30 mouse cellular contexts compared by ENCODE assay signal in the genomic region with DNA sequence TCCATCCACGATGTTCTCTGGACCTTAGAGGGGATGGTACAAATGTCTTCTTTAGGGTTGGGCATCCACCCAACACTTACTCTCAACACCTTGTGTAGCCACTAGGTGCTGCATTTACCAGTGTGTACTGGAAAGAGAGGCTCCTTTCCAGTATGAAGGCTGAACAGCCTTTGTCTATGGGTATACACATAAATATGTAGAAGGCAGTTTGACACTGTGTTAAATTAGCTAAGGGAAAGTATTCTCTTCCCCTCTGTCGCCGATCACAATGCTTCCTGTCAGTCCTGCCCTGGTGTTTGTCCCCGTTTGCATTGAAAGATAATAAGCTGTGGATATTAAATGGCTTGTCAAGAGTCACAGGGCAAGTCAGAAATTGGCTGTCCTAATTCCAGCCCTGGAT.
A peak's percentile ranks its signal among the peaks of the same experiment; 100 is the strongest.
DNase-seq lines count a peak whose midpoint lies in the region; ATAC-seq and TF ChIP-seq lines count a peak whose summit lies in the region.
"Had no signal": no experiment of that assay in that cellular context is flagged by ENCODE, and none has a peak within 500 bp of the region (broad histone marks: within the 10 kb centered on the region; RNA-seq: fewer than 3 reads in every experiment).

No protein-coding gene starts in this region.

- dilution Hi-C loops in CH12.LX (cut with MboI; ENCODE audit: extremely low pct_ligation_motif_present, extremely low pct_unique_long_range_greater_than_20kb, low sequenced_read_pairs): no loop called here

- in situ Hi-C loops in CH12.LX (cut with MboI; ENCODE audit: low pct_ligation_motif_present, low pct_unique_long_range_greater_than_20kb, low sequenced_read_pairs): no loop called here

- H3K4me1 ChIP-seq in forebrain, embryonic 13.5 days: no peaks in the 10 kb centered on the region
- H3K4me1 ChIP-seq in forebrain, embryonic 10.5 days: no peaks in the 10 kb centered on the region
- H3K4me1 ChIP-seq in heart, embryonic 15.5 days (replicated peaks): peaks cover 4% of the 10 kb centered on the region; the same call in 1 of the 2 replicates
- no peaks in the 10 kb centered on the region for H3K4me1 ChIP-seq in hindbrain, postnatal 0 days (ENCODE audit: insufficient read depth, low read length)
- H3K4me1 ChIP-seq in hindbrain, embryonic 16.5 days (ENCODE audit: control insufficient read depth, insufficient read depth, low read depth, low read length): peaks cover 4% of the 10 kb centered on the region; the same call in 1 of the 2 replicates
- no peaks in the 10 kb centered on the region for H3K4me1 ChIP-seq in CH12.LX (ENCODE audit: control insufficient read depth in 1 of 2, insufficient read depth in 2 of 2)
- H3K4me1 ChIP-seq: midbrain, embryonic 10.5 days; neural tube, embryonic 12.5 days had no signal

- H3K27ac ChIP-seq in forebrain, embryonic 13.5 days: no peak overlapping the region
- no peak overlapping the region for H3K27ac ChIP-seq in forebrain, embryonic 10.5 days
- peak overlapping the region; percentile 21; the same call in 1 of the 2 replicates for H3K27ac ChIP-seq in heart, embryonic 15.5 days
- no peak overlapping the region for H3K27ac ChIP-seq in hindbrain, postnatal 0 days
- H3K27ac ChIP-seq in hindbrain, embryonic 16.5 days (ENCODE audit: low read depth, low read length): no peak overlapping the region
- H3K27ac ChIP-seq in CH12.LX (ENCODE audit: insufficient read depth, low read depth): no peak overlapping the region
- H3K27ac ChIP-seq: liver, embryonic 14.5 days; midbrain, embryonic 10.5 days; neural tube, embryonic 12.5 days; stomach, postnatal 0 days had no signal

- H3K79me2 ChIP-seq in CH12.LX (replicated peaks; ENCODE audit: control insufficient read depth, extremely low read depth, insufficient read depth, poor library complexity, severe bottlenecking): no peaks in the 10 kb centered on the region

- 68% methylated on average over 4 of the region's 4 CpGs for WGBS in forebrain, embryonic 13.5 days
- WGBS in forebrain, embryonic 10.5 days: 83% methylated on average over 4 of the region's 4 CpGs
- 38% methylated on average over 4 of the region's 4 CpGs for WGBS in heart, embryonic 15.5 days
- 27% methylated on average over 4 of the region's 4 CpGs for WGBS in hindbrain, postnatal 0 days
- WGBS in hindbrain, embryonic 16.5 days: 26% methylated on average over 4 of the region's 4 CpGs

- H3K4me3 ChIP-seq in forebrain, embryonic 13.5 days: no peak overlapping the region
- no peak overlapping the region for H3K4me3 ChIP-seq in forebrain, embryonic 10.5 days
- no peak overlapping the region for H3K4me3 ChIP-seq in heart, embryonic 15.5 days
- no peak overlapping the region for H3K4me3 ChIP-seq in hindbrain, postnatal 0 days (ENCODE audit: low read length)
- no peak overlapping the region for H3K4me3 ChIP-seq in hindbrain, embryonic 16.5 days (ENCODE audit: low read length)
- H3K4me3 ChIP-seq in CH12.LX (replicated peaks in 1 of 3; ENCODE audit: low read depth in 2 of 3, low read length in 2 of 3, poor library complexity in 1 of 3): no peak overlapping the region
- H3K4me3 ChIP-seq: embryonic facial prominence, embryonic 12.5 days; midbrain, embryonic 10.5 days; neural tube, embryonic 12.5 days had no signal

- TF ChIP-seq POLR2A in CH12.LX (IDR thresholded peaks at IDR 0.05; ENCODE audit: low read depth, low read length): no peak

- ATAC-seq in forebrain, embryonic 13.5 days: peak; percentile 62
- no peak for ATAC-seq in heart, embryonic 15.5 days (replicated peaks; ENCODE audit: insufficient number of reproducible peaks, insufficient read depth, low FRiP score, low read depth)
- ATAC-seq in hindbrain, postnatal 0 days: no peak
- ATAC-seq in hindbrain, embryonic 16.5 days: no peak
- ATAC-seq: midbrain, embryonic 16.5 days had no signal

- TF ChIP-seq RAD21 in CH12.LX (IDR thresholded peaks at IDR 0.05; ENCODE audit: low read depth, low read length): peak; percentile 39

- 0 out of 2 replicates have a peak, but pooled peaks have one; percentile 11 for TF ChIP-seq CTCF in hindbrain, postnatal 0 days (IDR thresholded peaks at IDR 0.05; ENCODE audit: low read depth)
- peak in 1 of 2 experiments; percentile 35; a peak in 1 of 4 replicates for TF ChIP-seq CTCF in CH12.LX (conservative IDR thresholded peaks at IDR 0.05 in 1 of 2, IDR thresholded peaks at IDR 0.05 in 1 of 2; ENCODE audit: low read depth in 2 of 2, low read length in 2 of 2)

- no peaks in the 10 kb centered on the region for H3K36me3 ChIP-seq in forebrain, embryonic 13.5 days (ENCODE audit: poor library complexity, severe bottlenecking)
- H3K36me3 ChIP-seq in forebrain, embryonic 10.5 days (replicated peaks): no peaks in the 10 kb centered on the region
- no peaks in the 10 kb centered on the region for H3K36me3 ChIP-seq in heart, embryonic 15.5 days
- H3K36me3 ChIP-seq in hindbrain, postnatal 0 days (ENCODE audit: insufficient read depth, low read length): no peaks in the 10 kb centered on the region
- no peaks in the 10 kb centered on the region for H3K36me3 ChIP-seq in hindbrain, embryonic 16.5 days (ENCODE audit: control insufficient read depth, insufficient read depth, low read length)
- H3K36me3 ChIP-seq in CH12.LX (replicated peaks in 1 of 2; ENCODE audit: control insufficient read depth in 1 of 2, insufficient read depth in 1 of 2, low read length in 1 of 2): no peaks in the 10 kb centered on the region
- H3K36me3 ChIP-seq: embryonic facial prominence, embryonic 12.5 days; G1E; midbrain, embryonic 10.5 days; neural tube, embryonic 12.5 days had no signal

- intact Hi-C loops in heart, postnatal 14 days (cut with DNase I): no loop called here

- TF ChIP-seq EP300 in CH12.LX (IDR thresholded peaks at IDR 0.05; ENCODE audit: low read length): no peak

- DNase-seq in forebrain, embryonic 10.5 days (ENCODE audit: extremely low spot score, low spot score): no peak
- no peak for DNase-seq in heart, postnatal 14 days
- no peak for DNase-seq in hindbrain, postnatal 0 days (ENCODE audit: low spot score)
- no peak for DNase-seq in CH12.LX (ENCODE audit: extremely low read depth)
- DNase-seq in cerebellum, adult 11-12 months: no peak
- DNase-seq: adrenal gland, adult 8-10 months; cerebellum, adult 11 months; cerebellum, adult 9-11 months; embryo, embryonic 11 days; gastrocnemius, postnatal 14 days; heart, postnatal 4 days; kidney, adult 11 months; kidney, postnatal 10 days; liver; lung, adult 2 months; lung, postnatal 10 days; right cerebral cortex, postnatal 4 days; thymus, adult 18-20 months; thymus, postnatal 25 days had no signal

- no peak overlapping the region for H3K9ac ChIP-seq in forebrain, embryonic 13.5 days
- no peak overlapping the region for H3K9ac ChIP-seq in heart, embryonic 15.5 days
- no peak overlapping the region for H3K9ac ChIP-seq in hindbrain, postnatal 0 days (replicated peaks; ENCODE audit: low read length)
- no peak overlapping the region for H3K9ac ChIP-seq in hindbrain, embryonic 16.5 days (ENCODE audit: low read depth, low read length)
- no peak overlapping the region for H3K9ac ChIP-seq in CH12.LX (ENCODE audit: insufficient read depth, low read depth)
- H3K9ac ChIP-seq: embryonic facial prominence, embryonic 12.5 days; liver, embryonic 14.5 days; neural tube, embryonic 12.5 days had no signal

- no peak overlapping the region for H3K4me2 ChIP-seq in forebrain, embryonic 13.5 days
- no peak overlapping the region for H3K4me2 ChIP-seq in heart, embryonic 15.5 days
- H3K4me2 ChIP-seq in hindbrain, postnatal 0 days (ENCODE audit: low read depth, low read length): no peak overlapping the region
- no peak overlapping the region for H3K4me2 ChIP-seq in hindbrain, embryonic 16.5 days (ENCODE audit: low read length)
- no peak overlapping the region for H3K4me2 ChIP-seq in CH12.LX (ENCODE audit: insufficient read depth, low read depth, poor library complexity, severe bottlenecking)
- H3K4me2 ChIP-seq: embryonic facial prominence, embryonic 12.5 days; heart, embryonic 11.5 days; neural tube, embryonic 12.5 days had no signal

- no peaks in the 10 kb centered on the region for H3K27me3 ChIP-seq in forebrain, embryonic 13.5 days
- no peaks in the 10 kb centered on the region for H3K27me3 ChIP-seq in forebrain, embryonic 10.5 days (ENCODE audit: poor library complexity, severe bottlenecking)
- H3K27me3 ChIP-seq in heart, embryonic 15.5 days: no peaks in the 10 kb centered on the region
- no peaks in the 10 kb centered on the region for H3K27me3 ChIP-seq in hindbrain, postnatal 0 days (ENCODE audit: insufficient read depth, low read length)
- H3K27me3 ChIP-seq in hindbrain, embryonic 16.5 days (replicated peaks; ENCODE audit: control insufficient read depth, insufficient read depth, low read length): no peaks in the 10 kb centered on the region
- no peaks in the 10 kb centered on the region for H3K27me3 ChIP-seq in CH12.LX (replicated peaks)
- H3K27me3 ChIP-seq: embryonic facial prominence, embryonic 12.5 days had no signal

- H3K9me3 ChIP-seq in forebrain, embryonic 13.5 days (replicated peaks): no peaks in the 10 kb centered on the region
- H3K9me3 ChIP-seq in forebrain, embryonic 10.5 days: no peaks in the 10 kb centered on the region
- no peaks in the 10 kb centered on the region for H3K9me3 ChIP-seq in heart, embryonic 15.5 days (replicated peaks)
- no peaks in the 10 kb centered on the region for H3K9me3 ChIP-seq in hindbrain, postnatal 0 days (ENCODE audit: low read length)
- H3K9me3 ChIP-seq in hindbrain, embryonic 16.5 days (ENCODE audit: control insufficient read depth, low read length): no peaks in the 10 kb centered on the region
- no peaks in the 10 kb centered on the region for H3K9me3 ChIP-seq in CH12.LX (replicated peaks; ENCODE audit: low read length)
- H3K9me3 ChIP-seq: embryonic facial prominence, embryonic 12.5 days; G1E; midbrain, embryonic 10.5 days; neural tube, embryonic 12.5 days had no signal

TF ChIP-seq in CH12.LX, 34 proteins besides CTCF, POLR2A, EP300 and RAD21:
- no peak for TF ChIP-seq ZMIZ1 (IDR thresholded peaks at IDR 0.05; ENCODE audit: low read depth, low read length)
- no peak for TF ChIP-seq ETS1 (conservative IDR thresholded peaks at IDR 0.05; ENCODE audit: low read depth, low read length)
- no peak for TF ChIP-seq TBP (conservative IDR thresholded peaks at IDR 0.05; ENCODE audit: low read depth, low read length)
- no peak for TF ChIP-seq E2F4 (IDR thresholded peaks at IDR 0.05; ENCODE audit: insufficient replicate concordance, low read depth, low read length)
- no peak for TF ChIP-seq GABPA (IDR thresholded peaks at IDR 0.05; ENCODE audit: insufficient replicate concordance, low read depth, low read length)
- peak; percentile 50 for TF ChIP-seq SMC3 (IDR thresholded peaks at IDR 0.05; ENCODE audit: low read depth, low read length)
- TF ChIP-seq MEF2A (IDR thresholded peaks at IDR 0.05; ENCODE audit: borderline replicate concordance, low read depth, low read length): no peak
- TF ChIP-seq MAFK (IDR thresholded peaks at IDR 0.05; ENCODE audit: insufficient replicate concordance, low read length): no peak
